Mouse (Mus musculus) heart, embryonic 16.5 days (tissue): ENCODE measurements around the gene Tmem163. TPM values are rescaled to one million over a fixed set of nuclear protein-coding genes. Genes with fewer than 3 reads are reported as not detected.

Source experiments
- ATAC-seq: fragments of 200-750 bp; cut with Nextera tagmentation; replicated peaks from 2 replicates; pipeline ENCODE4 v1.8.0; 2017; ENCODE audit warnings: moderate number of reproducible peaks; ENCODE audit not compliant: insufficient read depth, low FRiP score; ENCODE audit errors: extremely low read depth
- H3K27ac ChIP-seq: fragments of 300-500 bp; sonication (generic); 2 replicates; pipeline ENCODE4 v1.5.1; 2014; ENCODE audit warnings: mild to moderate bottlenecking, low read length, control low read depth, moderate library complexity
- H3K27me3 ChIP-seq: fragments of 300-500 bp; sonication (generic); 2 replicates; pipeline ENCODE4 v1.6.1; 2014; ENCODE audit warnings: low read length, mixed read lengths; ENCODE audit not compliant: control insufficient read depth, insufficient read depth
- H3K36me3 ChIP-seq: fragments of 300-500 bp; sonication (generic); 2 replicates; pipeline ENCODE4 v1.6.1; 2014; ENCODE audit not compliant: control insufficient read depth, insufficient read depth
- H3K4me1 ChIP-seq: fragments of 300-500 bp; sonication (generic); 2 replicates; pipeline ENCODE4 v1.6.1; 2014; ENCODE audit warnings: low read length, mixed read lengths; ENCODE audit not compliant: control insufficient read depth, insufficient read depth
- H3K4me2 ChIP-seq: fragments of 300-500 bp; sonication (generic); 2 replicates; pipeline ENCODE4 v1.6.1; 2014; ENCODE audit warnings: low read depth, mild to moderate bottlenecking, control low read depth, low read length
- H3K4me3 ChIP-seq: fragments of 300-500 bp; sonication (generic); 2 replicates; pipeline ENCODE4 v1.5.1; 2014; ENCODE audit warnings: mild to moderate bottlenecking, control low read depth, low read length
- H3K9ac ChIP-seq: fragments of 300-500 bp; sonication (generic); 2 replicates; pipeline ENCODE4 v1.6.1; 2014; ENCODE audit warnings: low read length, control low read depth
- H3K9me3 ChIP-seq: fragments of 300-500 bp; sonication (generic); replicated peaks from 2 replicates; pipeline ENCODE4 v1.6.1; 2016; ENCODE audit warnings: low read length; ENCODE audit not compliant: control insufficient read depth
- WGBS: fragments of 180-500 bp; shearing (Covaris S2); extraction: QIAGEN DNeasy Blood & Tissue Kit; methylation state at CpG from one replicate; pipeline ENCODE4 v1.1.7; 2014; 5-methylcytosine and 5-hydroxymethylcytosine counted together
- polyA plus RNA-seq: library from polyadenylated mRNA; unstranded; fragments of >200 nt; fragmentation: Nextera tagmentation; extraction: Ambion mirVana; gene quantifications from 2 replicates; pipeline ENCODE4 v1.2.1, GENCODE M21; 2015

Gene Tmem163
- polyA plus RNA-seq, 1 experiment from 2014 or later = 17.7 TPM

DNA sequence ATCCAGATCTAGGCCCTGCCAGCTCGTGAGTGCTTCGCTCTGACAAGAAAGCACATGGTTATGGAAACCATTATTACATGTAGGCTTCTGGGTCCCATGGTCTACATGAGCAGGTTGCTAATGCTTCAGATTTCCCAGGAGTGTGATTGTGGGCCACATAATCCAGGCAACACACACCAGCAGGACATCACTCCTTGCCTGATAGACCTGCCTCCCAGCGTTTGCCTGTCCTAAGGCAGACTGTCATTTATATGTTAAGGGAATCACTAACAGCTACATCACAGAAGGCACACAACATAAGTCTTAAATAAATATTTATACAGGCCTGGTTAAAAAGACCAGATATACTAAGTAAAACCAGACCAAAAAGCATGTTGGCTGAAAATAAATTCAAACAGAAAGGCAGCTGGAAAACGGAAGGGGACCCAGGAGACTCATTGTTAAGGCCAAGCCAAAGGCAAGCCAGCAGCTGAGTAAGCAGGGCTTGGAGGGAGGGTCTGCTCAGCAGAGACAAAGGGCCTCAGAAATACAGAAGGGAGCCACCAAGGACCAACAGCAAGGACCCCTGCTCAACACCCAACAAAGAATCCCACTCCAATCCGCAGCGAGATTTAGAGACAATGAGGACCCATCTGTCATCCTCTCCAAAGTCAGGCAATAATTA is 123.4 kb downstream of the Tmem163 start:
- no peak for ATAC-seq
- WGBS = 72% methylated on average over 6 of the region's 6 CpGs
- no peak overlapping the region for H3K4me2 ChIP-seq

DNA sequence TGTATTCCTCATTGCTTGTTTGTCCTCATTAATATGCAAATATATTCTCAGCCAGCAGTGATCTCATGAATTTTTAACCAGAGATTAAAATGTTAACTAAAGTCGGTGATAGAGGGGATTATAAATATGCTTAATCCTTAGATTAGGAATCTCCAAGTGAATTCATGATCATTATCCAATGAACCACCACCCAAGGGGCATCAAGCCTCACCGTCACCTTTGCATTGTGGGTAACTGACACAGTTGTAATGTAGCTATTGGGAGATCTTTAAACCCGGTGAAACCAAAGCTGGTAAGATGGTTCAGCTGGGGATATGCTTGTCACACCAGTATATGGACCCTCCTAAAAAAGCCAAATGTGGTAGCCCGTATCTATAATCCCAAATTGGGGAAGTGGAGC is 131.3 kb downstream of the Tmem163 start:
- H3K4me3 ChIP-seq = no peak overlapping the region
- 74% methylated on average over 4 of the region's 4 CpGs for WGBS
- no peaks in the 10 kb centered on the region for H3K36me3 ChIP-seq
- 0 out of 2 replicates have a peak, but pooled peaks cover 3% of the 10 kb centered on the region for H3K4me1 ChIP-seq
- ATAC-seq = no peak
- H3K4me2 ChIP-seq = no peak overlapping the region
- H3K9me3 ChIP-seq = no peaks in the 10 kb centered on the region
- no peak overlapping the region for H3K27ac ChIP-seq
- no peak overlapping the region for H3K9ac ChIP-seq
- no peaks in the 10 kb centered on the region for H3K27me3 ChIP-seq

More for the DNA sequence above, 123.4 kb downstream of the Tmem163 start:
- Histone ChIP-seq H3K4me3 (no peak overlapping the region), H3K36me3 (no peaks in the 10 kb centered on the region), H3K27ac (no peak overlapping the region), H3K27me3 (no peaks in the 10 kb centered on the region), H3K4me1 (no peaks in the 10 kb centered on the region), H3K9ac (no peak overlapping the region), H3K9me3 (no peaks in the 10 kb centered on the region)

DNA sequence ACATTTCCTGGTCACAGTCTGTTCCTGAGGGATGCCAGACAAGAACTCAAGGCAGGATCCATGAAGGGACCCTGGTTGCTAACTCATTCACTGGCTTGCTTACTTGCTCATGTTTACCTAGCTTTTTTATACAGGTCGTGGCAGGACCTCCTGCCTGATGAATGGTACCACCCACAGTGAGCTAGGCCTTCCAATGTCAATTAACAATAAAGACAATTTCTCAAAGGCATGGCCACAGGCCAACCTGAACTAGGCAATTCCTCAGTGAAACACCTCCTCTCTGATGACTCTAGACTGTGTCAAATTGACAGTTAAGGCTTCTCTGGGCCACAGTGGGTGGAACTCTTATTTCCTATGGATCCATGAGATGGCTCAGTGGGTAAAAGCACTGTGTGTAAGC is 136.6 kb downstream of the Tmem163 start:
- Histone ChIP-seq H3K4me1 (no peaks in the 10 kb centered on the region), H3K4me2 (no peak overlapping the region), H3K27ac (no peak overlapping the region), H3K9me3 (no peaks in the 10 kb centered on the region), H3K36me3 (no peaks in the 10 kb centered on the region), H3K27me3 (no peaks in the 10 kb centered on the region), H3K4me3 (no peak overlapping the region), H3K9ac (no peak overlapping the region)
- WGBS = 33% methylated on average over 1 of the region's 1 CpGs
- no peak for ATAC-seq

DNA sequence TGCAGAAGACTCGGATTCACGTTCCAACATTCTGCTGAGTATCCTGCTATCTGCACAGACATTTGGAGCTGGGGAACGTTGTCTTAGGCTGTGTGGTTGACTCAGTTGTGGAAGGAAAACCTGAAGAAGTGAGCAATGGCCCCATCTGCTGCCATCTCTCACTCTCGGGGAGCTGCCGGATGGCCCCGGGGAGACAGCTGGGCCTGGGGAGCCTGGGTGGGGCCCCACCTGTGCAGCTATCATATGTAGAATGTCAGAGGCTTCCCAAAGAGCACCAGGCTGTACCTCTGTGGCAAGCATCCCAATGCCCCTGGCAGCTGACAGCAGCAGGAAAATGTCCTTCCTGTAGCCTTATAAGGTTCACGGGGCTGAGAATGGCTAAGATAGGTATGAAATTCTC is 137.4 kb downstream of the Tmem163 start:
- H3K4me1 ChIP-seq = no peaks in the 10 kb centered on the region
- no peak for ATAC-seq
- 84% methylated on average over 7 of the region's 7 CpGs for WGBS
- no peaks in the 10 kb centered on the region for H3K9me3 ChIP-seq
- no peak overlapping the region for H3K27ac ChIP-seq
- no peaks in the 10 kb centered on the region for H3K36me3 ChIP-seq
- H3K4me2 ChIP-seq = no peak overlapping the region
- H3K27me3 ChIP-seq = no peaks in the 10 kb centered on the region
- H3K9ac ChIP-seq = no peak overlapping the region
- no peak overlapping the region for H3K4me3 ChIP-seq

DNA sequence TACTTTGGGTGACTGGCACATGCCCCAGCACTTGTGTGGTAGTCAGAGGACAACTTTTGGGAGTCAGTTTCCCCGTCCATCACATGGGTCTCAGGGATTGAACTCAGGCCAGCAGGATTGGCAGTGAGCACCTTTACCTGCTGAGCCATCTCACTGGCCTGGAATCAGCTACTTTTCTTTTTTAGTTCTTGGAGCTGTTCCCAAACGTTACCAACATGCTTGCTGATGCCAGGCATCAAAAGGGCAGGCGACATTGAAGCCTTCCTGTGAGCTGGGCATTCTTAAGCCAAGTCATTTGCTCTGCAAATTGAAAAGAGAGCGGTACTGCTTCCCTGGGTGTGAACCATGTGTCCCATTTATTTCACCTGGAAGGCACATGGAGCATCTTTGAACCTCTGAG is 137.8 kb downstream of the Tmem163 start:
- WGBS = 77% methylated on average over 4 of the region's 4 CpGs
- no peaks in the 10 kb centered on the region for H3K36me3 ChIP-seq
- H3K27ac ChIP-seq = no peak overlapping the region
- H3K9me3 ChIP-seq = no peaks in the 10 kb centered on the region
- no peak for ATAC-seq
- no peak overlapping the region for H3K9ac ChIP-seq
- no peak overlapping the region for H3K4me2 ChIP-seq
- H3K4me1 ChIP-seq = peaks cover 4% of the 10 kb centered on the region; the same call in 1 of the 2 replicates
- H3K27me3 ChIP-seq = no peaks in the 10 kb centered on the region
- no peak overlapping the region for H3K4me3 ChIP-seq

DNA sequence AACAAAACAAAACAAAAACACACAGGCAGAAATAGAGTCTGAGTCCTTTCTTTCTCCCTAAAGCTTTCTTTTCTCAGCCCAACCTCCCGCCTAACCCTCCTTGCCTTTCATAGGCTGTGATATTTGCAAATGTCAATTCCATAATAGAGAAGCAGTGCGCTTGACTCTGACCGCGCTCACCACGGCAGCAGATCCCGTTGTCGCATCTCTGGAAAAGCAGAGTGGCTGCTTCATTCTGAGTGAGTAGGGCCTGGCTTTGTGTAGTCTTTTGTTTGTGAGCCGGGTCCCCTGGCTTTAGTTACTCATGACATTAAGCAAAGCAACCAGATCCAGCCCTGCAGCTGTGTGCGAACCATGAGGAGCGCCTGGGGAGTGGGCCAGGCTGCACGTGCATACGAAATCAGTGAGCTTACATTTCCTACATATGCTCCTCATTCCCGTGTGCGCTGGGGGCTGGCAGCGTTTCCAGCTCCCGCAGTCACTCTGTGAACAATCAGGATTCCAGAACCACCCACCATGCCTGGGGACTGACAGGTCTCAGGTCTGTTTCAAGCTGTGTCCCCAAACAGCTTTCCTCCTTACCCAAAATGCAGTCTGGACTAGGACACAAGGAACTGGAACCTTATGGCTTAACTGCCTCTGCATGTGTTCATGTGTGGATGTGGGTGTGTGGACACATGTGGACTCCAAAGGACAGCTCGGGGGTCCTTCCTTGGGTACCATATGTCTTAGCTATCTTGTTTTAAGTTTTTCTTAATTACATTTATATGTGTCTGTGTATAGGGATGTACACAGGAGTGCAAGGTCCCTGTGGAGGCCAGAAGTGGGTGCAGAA is 141.9 kb downstream of the Tmem163 start:
- peak overlapping the region; percentile 42 for H3K4me2 ChIP-seq
- H3K9ac ChIP-seq = no peak overlapping the region
- no peaks in the 10 kb centered on the region for H3K36me3 ChIP-seq
- WGBS = 36% methylated on average over 17 of the region's 17 CpGs
- no peaks in the 10 kb centered on the region for H3K27me3 ChIP-seq
- no peak for ATAC-seq
- no peaks in the 10 kb centered on the region for H3K9me3 ChIP-seq
- peaks cover 4% of the 10 kb centered on the region; the same call in 1 of the 2 replicates for H3K4me1 ChIP-seq
- no peak overlapping the region for H3K4me3 ChIP-seq
- H3K27ac ChIP-seq = no peak overlapping the region

DNA sequence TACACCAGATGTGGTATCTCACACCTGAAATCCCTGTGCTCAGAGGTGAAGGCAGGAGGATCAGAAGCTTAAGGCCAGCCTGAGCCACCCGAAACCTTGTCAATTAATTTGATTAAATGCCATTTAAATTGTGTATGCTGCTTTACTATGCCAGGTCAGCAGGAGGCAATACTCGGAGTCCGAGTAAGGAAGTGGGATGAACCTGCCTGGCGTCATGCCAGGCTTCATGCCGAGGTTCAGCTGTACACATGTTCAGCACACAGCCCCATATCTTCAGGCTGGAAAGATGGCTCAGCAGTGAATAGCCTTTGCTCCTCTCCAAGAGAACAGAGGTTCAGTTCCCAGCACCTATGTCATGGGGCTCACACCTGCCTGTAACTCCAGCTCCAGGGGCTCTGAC is 142.9 kb downstream of the Tmem163 start:
- Histone ChIP-seq H3K9ac (no peak overlapping the region), H3K4me1 (peaks cover 4% of the 10 kb centered on the region; the same call in 1 of the 2 replicates), H3K27ac (no peak overlapping the region), H3K4me2 (no peak overlapping the region), H3K27me3 (no peaks in the 10 kb centered on the region), H3K36me3 (no peaks in the 10 kb centered on the region), H3K9me3 (no peaks in the 10 kb centered on the region), H3K4me3 (no peak overlapping the region)
- no peak for ATAC-seq
- 45% methylated on average over 5 of the region's 5 CpGs for WGBS

DNA sequence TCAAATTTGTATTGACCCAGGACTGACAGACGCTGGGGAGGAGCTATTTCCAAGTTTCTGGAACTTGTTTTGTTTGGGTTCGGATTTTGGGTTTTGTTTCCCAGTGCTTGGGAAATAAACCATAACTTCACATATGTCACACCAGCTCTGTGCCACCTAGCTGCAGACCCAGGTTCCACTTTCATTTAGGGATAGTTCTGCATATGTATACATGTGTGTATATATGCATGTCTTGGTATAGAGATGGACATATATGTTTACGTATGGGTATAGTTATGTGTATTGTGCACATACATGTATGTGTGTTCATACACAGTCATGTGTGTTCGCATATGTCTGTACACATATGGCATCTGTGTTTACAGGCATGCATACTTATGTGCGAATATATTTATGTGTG is 147.6 kb downstream of the Tmem163 start:
- no peaks in the 10 kb centered on the region for H3K27me3 ChIP-seq
- no peak overlapping the region for H3K27ac ChIP-seq
- no peaks in the 10 kb centered on the region for H3K36me3 ChIP-seq
- no peaks in the 10 kb centered on the region for H3K9me3 ChIP-seq
- H3K4me1 ChIP-seq = peaks cover 2% of the 10 kb centered on the region; the same call in 1 of the 2 replicates
- WGBS = 77% methylated on average over 5 of the region's 5 CpGs
- no peak overlapping the region for H3K4me2 ChIP-seq
- H3K4me3 ChIP-seq = no peak overlapping the region
- no peak for ATAC-seq
- no peak overlapping the region for H3K9ac ChIP-seq

DNA sequence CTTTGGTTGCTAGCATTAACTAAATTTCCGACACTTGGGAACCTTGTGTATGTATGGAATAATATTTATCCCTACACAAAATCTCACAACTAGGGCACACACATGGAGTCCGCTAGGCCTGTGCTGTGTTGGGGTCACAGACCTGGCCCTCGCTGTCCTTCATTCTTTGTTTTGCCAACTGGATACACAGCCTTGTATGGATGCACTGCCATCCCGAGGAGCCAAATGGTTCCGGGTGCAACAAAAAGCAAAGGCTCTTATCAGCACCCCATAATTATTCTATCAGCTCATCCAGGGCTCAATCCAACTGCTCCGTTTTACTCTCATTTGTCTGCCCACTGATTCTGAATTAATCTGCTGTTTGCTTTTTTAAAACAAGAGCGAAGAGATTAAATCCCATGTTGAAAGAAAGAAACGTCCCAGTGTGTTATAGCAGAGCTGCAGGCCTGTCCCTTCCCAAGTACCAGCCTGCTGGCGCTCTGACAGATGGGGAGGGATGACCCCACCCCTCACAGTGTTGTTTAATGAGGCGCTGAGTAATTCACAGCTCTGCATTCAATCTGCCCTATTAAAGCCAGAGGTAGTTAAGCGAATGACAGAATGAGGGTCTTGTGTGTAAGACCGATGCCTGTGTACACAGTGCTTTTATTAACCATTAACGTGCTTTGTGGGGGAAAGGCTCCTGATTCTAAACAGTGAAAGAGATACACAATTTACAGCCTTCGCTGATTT is 148.3 kb downstream of the Tmem163 start:
- no peaks in the 10 kb centered on the region for H3K27me3 ChIP-seq
- no peak overlapping the region for H3K4me3 ChIP-seq
- H3K27ac ChIP-seq = no peak overlapping the region
- H3K9me3 ChIP-seq = no peaks in the 10 kb centered on the region
- H3K9ac ChIP-seq = no peak overlapping the region
- no peak overlapping the region for H3K4me2 ChIP-seq
- no peak for ATAC-seq
- whole genome bisulfite sequencing = 48% methylated on average over 14 of the region's 14 CpGs
- H3K36me3 ChIP-seq = no peaks in the 10 kb centered on the region
- no peaks in the 10 kb centered on the region for H3K4me1 ChIP-seq
